8 mouse cellular contexts compared by ENCODE assay signal in genomic region chr11:73048030-73048876, GRCm38 (mm10). TPM values are rescaled to one million over a fixed set of nuclear protein-coding genes. Genes with fewer than 3 reads are reported as not detected.
DNase-seq lines count a peak whose midpoint lies in the region; ATAC-seq and TF ChIP-seq lines count a peak whose summit lies in the region.

No protein-coding gene starts in this region.

- no peak for TF ChIP-seq EP300 in ES-Bruce4 (IDR thresholded peaks at IDR 0.05; ENCODE audit: insufficient read depth, low read depth, low read length)

- peak overlapping the region; percentile 70 for H3K4me3 ChIP-seq in kidney, adult 2 months (ENCODE audit: insufficient read depth, low read depth, low read length)
- peak overlapping the region; percentile 85 for H3K4me3 ChIP-seq in ES-Bruce4 (ENCODE audit: low read depth, low read length)
- peak overlapping the region; percentile 85 for H3K4me3 ChIP-seq in embryonic facial prominence, embryonic 12.5 days
- H3K4me3 ChIP-seq in intestine, embryonic 16.5 days (ENCODE audit: low read length): peak overlapping the region; percentile 95

- H3K4me1 ChIP-seq in kidney, adult 2 months (ENCODE audit: control insufficient read depth, insufficient read depth, low read length): peaks cover 7% of the 10 kb centered on the region; the same call in 1 of the 2 replicates
- H3K4me1 ChIP-seq in ES-Bruce4 (ENCODE audit: control insufficient read depth, insufficient read depth, low read length): peaks cover 2% of the 10 kb centered on the region
- H3K4me1 ChIP-seq in embryonic facial prominence, embryonic 12.5 days: peaks cover 13% of the 10 kb centered on the region
- H3K4me1 ChIP-seq in intestine, embryonic 16.5 days (ENCODE audit: control insufficient read depth, insufficient read depth, low read length): peaks cover 12% of the 10 kb centered on the region

- peak overlapping the region; percentile 99 for H3K9ac ChIP-seq in ES-Bruce4 (ENCODE audit: low read depth, poor library complexity, severe bottlenecking)
- H3K9ac ChIP-seq in embryonic facial prominence, embryonic 12.5 days: peak overlapping the region; percentile 92
- peak overlapping the region; percentile 99 for H3K9ac ChIP-seq in intestine, embryonic 16.5 days (ENCODE audit: low read depth, low read length)

- H3K36me3 ChIP-seq in kidney, adult 2 months (ENCODE audit: control insufficient read depth, insufficient read depth, low read length): no peaks in the 10 kb centered on the region
- H3K36me3 ChIP-seq in ES-Bruce4 (ENCODE audit: control insufficient read depth, insufficient read depth, low read length, poor library complexity, severe bottlenecking): peaks cover 5% of the 10 kb centered on the region
- H3K36me3 ChIP-seq in embryonic facial prominence, embryonic 12.5 days: peaks cover 13% of the 10 kb centered on the region
- peaks cover 7% of the 10 kb centered on the region for H3K36me3 ChIP-seq in intestine, embryonic 16.5 days (ENCODE audit: control insufficient read depth, insufficient read depth, low read length)

- no peak for TF ChIP-seq CTCF in kidney, adult 2 months (conservative IDR thresholded peaks at IDR 0.05; ENCODE audit: insufficient read depth, insufficient read length, low read depth, low read length)
- no peak for TF ChIP-seq CTCF in ES-Bruce4 (IDR thresholded peaks at IDR 0.05; ENCODE audit: low read depth, low read length)

- 2% methylated on average over 55 of the region's 55 CpGs for WGBS in kidney, adult 2 months
- WGBS in embryonic facial prominence, embryonic 12.5 days: 1% methylated on average over 55 of the region's 55 CpGs
- 1% methylated on average over 50 of the region's 55 CpGs for WGBS in intestine, embryonic 16.5 days

- ATAC-seq in embryonic facial prominence, embryonic 12.5 days (ENCODE audit: insufficient number of reproducible peaks, insufficient read depth, low FRiP score, low TSS enrichment): peak; percentile 36; the same call in 1 of the 2 replicates
- ATAC-seq in intestine, embryonic 16.5 days: peak; percentile 83
- ATAC-seq in monocyte, adult 5-6 weeks (replicated peaks; ENCODE audit: insufficient number of reproducible peaks, low FRiP score, low TSS enrichment, poor library complexity, severe bottlenecking): peak; percentile 9

- TF ChIP-seq POLR2A in kidney, adult 2 months (IDR thresholded peaks at IDR 0.05; ENCODE audit: low read depth, low read length): no peak
- no peak for TF ChIP-seq POLR2A in ES-Bruce4 (IDR thresholded peaks at IDR 0.05; ENCODE audit: insufficient read depth, low read length)

- no peaks in the 10 kb centered on the region for H3K9me3 ChIP-seq in ES-Bruce4 (replicated peaks; ENCODE audit: control insufficient read depth, insufficient read depth, low read length, poor library complexity, severe bottlenecking)
- no peaks in the 10 kb centered on the region for H3K9me3 ChIP-seq in embryonic facial prominence, embryonic 12.5 days
- H3K9me3 ChIP-seq in intestine, embryonic 16.5 days (ENCODE audit: control insufficient read depth, low read length): no peaks in the 10 kb centered on the region

- no peaks in the 10 kb centered on the region for H3K27me3 ChIP-seq in kidney, adult 2 months (replicated peaks; ENCODE audit: control insufficient read depth, insufficient read depth, low read length)
- H3K27me3 ChIP-seq in ES-Bruce4 (ENCODE audit: control insufficient read depth, insufficient read depth, low read length, poor library complexity, severe bottlenecking): no peaks in the 10 kb centered on the region
- no peaks in the 10 kb centered on the region for H3K27me3 ChIP-seq in embryonic facial prominence, embryonic 12.5 days
- no peaks in the 10 kb centered on the region for H3K27me3 ChIP-seq in intestine, embryonic 16.5 days (replicated peaks; ENCODE audit: control insufficient read depth, insufficient read depth, low read length)

- H3K4me2 ChIP-seq in embryonic facial prominence, embryonic 12.5 days (replicated peaks): peak overlapping the region; percentile 89
- peak overlapping the region; percentile 79 for H3K4me2 ChIP-seq in intestine, embryonic 16.5 days (ENCODE audit: low read depth, low read length)

- H3K27ac ChIP-seq in kidney, adult 2 months (ENCODE audit: insufficient read depth, low read depth, low read length): peak overlapping the region; percentile 82
- H3K27ac ChIP-seq in ES-Bruce4 (ENCODE audit: insufficient read depth, low read length): no peak overlapping the region
- H3K27ac ChIP-seq in embryonic facial prominence, embryonic 12.5 days: peak overlapping the region; percentile 76
- H3K27ac ChIP-seq in intestine, embryonic 16.5 days (ENCODE audit: low read length): peak overlapping the region; percentile 89

- DNase-seq in kidney, adult 2 months: no peak
- DNase-seq in kidney, adult 18-20 months: no peak
- no peak for DNase-seq in right cerebral cortex, postnatal 4 days
- DNase-seq in left cerebral cortex, adult 9 months (ENCODE audit: low spot score in 2 of 2): no peak

RNA-seq across cellular contexts. Expression of gene Ncbp3, which starts 0.7 kb away (rescaled TPM):
- 2.2 and 2.9 TPM in 2 replicates for polyA plus RNA-seq in kidney, adult 2 months (2012; rRNA removed)
- 17.9 TPM in 2 replicates for polyA plus RNA-seq in ES-Bruce4 (2011; ENCODE audit: insufficient read depth, insufficient read length, low read depth, missing spikeins)
- 14.2 and 14.9 TPM in 2 replicates for polyA plus RNA-seq in embryonic facial prominence, embryonic 12.5 days (2016; fragmentation: Nextera tagmentation; extraction: Ambion mirVana)
- 7.7 and 8.3 TPM in 2 replicates for polyA plus RNA-seq in intestine, embryonic 16.5 days (2015; fragmentation: Nextera tagmentation; extraction: Ambion mirVana)
- 11.5 to 18.1 TPM (median 14.0 TPM) in 3 replicates for total RNA-seq in monocyte, adult 5-6 weeks (2017)

RNA-seq across cellular contexts. Expression of gene Camkk1, which starts 29.4 kb away (rescaled TPM):
- polyA plus RNA-seq in kidney, adult 2 months (2012; rRNA removed): 1.0 and 1.1 TPM in 2 replicates
- polyA plus RNA-seq in ES-Bruce4 (2011; ENCODE audit: insufficient read depth, insufficient read length, low read depth, missing spikeins): 3.0 and 3.1 TPM in 2 replicates
- 10.6 and 11.0 TPM in 2 replicates for polyA plus RNA-seq in embryonic facial prominence, embryonic 12.5 days (2016; fragmentation: Nextera tagmentation; extraction: Ambion mirVana)
- polyA plus RNA-seq in intestine, embryonic 16.5 days (2015; fragmentation: Nextera tagmentation; extraction: Ambion mirVana): 8.1 and 8.9 TPM in 2 replicates
- total RNA-seq in monocyte, adult 5-6 weeks (2017): 2.6 to 4.0 TPM (median 3.0 TPM) in 3 replicates

RNA-seq across cellular contexts. Expression of gene Itgae, which starts 42.1 kb away (rescaled TPM):
- polyA plus RNA-seq in kidney, adult 2 months (2012; rRNA removed): 0.60 and 1.0 TPM in 2 replicates
- 0.29 and 0.78 TPM in 2 replicates for polyA plus RNA-seq in ES-Bruce4 (2011; ENCODE audit: insufficient read depth, insufficient read length, low read depth, missing spikeins)
- polyA plus RNA-seq in embryonic facial prominence, embryonic 12.5 days (2016; fragmentation: Nextera tagmentation; extraction: Ambion mirVana): 0.50 and 0.51 TPM in 2 replicates
- 0.37 TPM in 2 replicates for polyA plus RNA-seq in intestine, embryonic 16.5 days (2015; fragmentation: Nextera tagmentation; extraction: Ambion mirVana)
- 1.7 to 2.4 TPM (median 1.8 TPM) in 3 replicates for total RNA-seq in monocyte, adult 5-6 weeks (2017)

RNA-seq across cellular contexts. Expression of gene P2rx1, which starts 49.4 kb away (rescaled TPM):
- 4.8 and 6.3 TPM in 2 replicates for polyA plus RNA-seq in kidney, adult 2 months (2012; rRNA removed)
- polyA plus RNA-seq in ES-Bruce4 (2011; ENCODE audit: insufficient read depth, insufficient read length, low read depth, missing spikeins): not detected in 2 replicates
- 0.98 and 1.0 TPM in 2 replicates for polyA plus RNA-seq in embryonic facial prominence, embryonic 12.5 days (2016; fragmentation: Nextera tagmentation; extraction: Ambion mirVana)
- polyA plus RNA-seq in intestine, embryonic 16.5 days (2015; fragmentation: Nextera tagmentation; extraction: Ambion mirVana): 15.7 and 16.5 TPM in 2 replicates
- 6.3 to 18.7 TPM (median 15.6 TPM) in 3 replicates for total RNA-seq in monocyte, adult 5-6 weeks (2017)

Comparison
In these comparisons a context has a peak if more than half of its experiments do, and no peak if none do; other contexts are left out.
1. ATAC-seq: peak in every context shown above with its lines; median percentile 83 in intestine, embryonic 16.5 days; 36 in embryonic facial prominence, embryonic 12.5 days; 9 in monocyte, adult 5-6 weeks.